Mouse (Mus musculus): ENCODE measurements around the gene Hpdl.

The Hpdl gene

GRCm38 (mm10) chr4:116796442-116797110 is 24.9 kb downstream of the Hpdl start:
- DNase-seq: peak; percentile 67

DNA sequence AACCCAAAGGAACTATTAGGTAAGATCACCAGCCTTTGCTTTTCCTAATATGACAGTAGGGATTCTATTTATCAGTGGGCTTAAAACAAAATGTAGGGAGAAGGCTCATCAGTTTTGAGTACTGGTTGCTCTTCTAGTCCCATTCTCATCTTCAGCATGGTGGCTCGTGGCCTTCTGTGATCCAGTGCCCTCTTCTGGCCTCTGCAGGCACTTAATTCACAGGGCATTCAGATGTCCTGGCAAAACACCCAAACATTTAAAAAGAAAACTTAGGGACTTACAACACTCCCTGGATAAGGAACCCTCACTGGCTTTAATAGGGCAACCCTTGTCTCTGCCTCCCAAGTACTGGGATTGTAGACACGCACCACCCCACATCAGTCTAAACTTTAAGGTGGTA is 27.2 kb downstream of the Hpdl start:
- DNase-seq: no peak

DNA sequence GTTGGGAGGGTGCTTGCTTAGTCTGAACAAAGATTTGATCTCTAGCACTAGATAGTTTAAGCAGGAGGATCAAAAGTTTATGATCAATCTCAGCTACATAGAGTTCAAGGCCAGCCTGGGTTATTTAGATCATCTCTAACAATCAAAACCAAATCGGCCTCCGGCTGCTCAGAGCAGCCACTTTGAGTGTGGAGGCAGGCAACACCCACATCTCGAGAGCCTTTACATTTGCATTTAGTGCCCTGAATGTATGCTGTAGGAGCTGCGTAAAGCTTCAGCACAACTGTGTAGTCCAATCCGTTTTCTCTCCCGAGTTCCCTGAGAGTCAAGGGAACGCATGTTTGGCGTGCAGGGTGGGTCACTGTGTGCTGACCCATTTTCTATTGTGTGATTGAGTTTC is 29.1 kb downstream of the Hpdl start:
- DNase-seq: no peak

DNA sequence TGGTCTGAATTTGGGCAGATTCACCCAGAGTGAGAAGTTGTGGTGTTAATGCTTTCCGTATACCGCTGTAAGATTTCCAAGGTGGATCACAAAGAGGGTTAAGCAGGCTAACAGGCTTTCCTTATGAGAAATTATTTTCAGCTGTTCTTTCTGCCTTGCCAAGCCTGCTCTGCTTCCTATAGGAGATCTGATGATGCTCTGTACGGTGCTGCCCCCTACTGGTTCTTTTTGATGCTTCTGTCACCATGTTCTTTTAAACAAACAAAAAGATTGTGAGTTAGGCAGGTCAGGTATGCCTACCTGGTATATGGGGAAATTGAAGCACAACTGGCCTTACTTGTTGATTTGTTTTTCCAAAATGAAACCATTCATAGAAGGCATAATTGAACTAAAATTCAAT is 32.6 kb downstream of the Hpdl start:
- DNase-seq: peak; percentile 89

GRCm38 (mm10) chr4:116787985-116788760 is 33.3 kb downstream of the Hpdl start:
- no peak for DNase-seq

DNA sequence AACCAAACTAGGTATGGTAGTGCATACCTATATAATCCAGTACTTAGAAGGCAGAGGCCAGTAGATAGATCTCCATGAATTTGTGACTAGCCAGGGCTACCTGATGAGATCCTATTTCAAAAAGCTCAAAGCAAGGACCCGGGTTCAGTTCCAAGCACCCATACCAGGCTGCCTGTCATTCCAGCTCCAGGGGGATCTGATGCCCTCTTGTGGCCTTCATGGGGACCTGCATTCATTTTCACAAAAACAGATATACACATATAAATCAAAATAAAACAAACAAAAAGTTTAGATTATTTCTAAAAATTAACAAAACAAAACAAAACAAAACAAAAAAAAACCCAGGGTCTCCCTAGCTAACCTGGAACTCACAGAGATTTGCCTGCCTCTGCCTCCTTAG is 34.9 kb downstream of the Hpdl start:
- no peak for DNase-seq

DNA sequence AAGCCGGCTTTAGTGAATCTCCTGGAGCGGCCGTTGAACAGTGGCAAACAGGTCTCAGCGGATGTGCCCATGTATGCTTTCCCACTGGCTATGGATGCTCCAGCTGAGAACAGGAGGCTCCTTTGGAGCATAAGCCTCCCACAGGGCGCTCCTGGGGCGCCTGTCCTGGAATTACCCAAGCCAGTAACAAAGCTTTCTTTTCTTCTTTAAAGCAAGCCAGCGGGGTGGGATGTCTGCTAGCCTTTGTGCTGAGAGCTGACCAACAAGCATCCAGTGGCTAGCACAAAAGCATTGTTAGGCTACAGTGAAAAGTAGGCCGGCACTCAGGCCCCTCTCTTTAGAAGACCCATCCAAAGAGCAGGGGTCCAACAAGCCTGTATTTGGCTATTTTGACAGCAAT is 39.3 kb downstream of the Hpdl start:
- no peak for DNase-seq

DNA sequence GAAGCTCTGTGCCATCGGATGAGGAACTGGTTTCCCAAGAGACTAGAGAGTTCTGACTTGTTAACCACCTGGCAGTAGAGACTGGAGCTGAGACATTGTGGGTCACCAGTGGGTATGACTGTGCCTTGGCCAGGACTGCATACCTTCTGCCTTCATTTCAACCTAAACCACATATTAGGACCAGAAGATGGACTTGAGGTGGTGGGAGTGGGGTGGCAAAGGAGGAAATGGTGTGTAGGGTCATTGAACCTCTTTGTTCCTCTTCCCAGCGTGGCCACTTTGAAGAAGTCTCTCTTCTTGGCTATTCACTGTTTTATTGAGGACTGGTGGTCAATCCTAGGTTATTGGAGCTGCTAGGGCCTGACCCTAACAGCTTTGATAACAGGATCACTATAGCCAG is 40.1 kb downstream of the Hpdl start:
- DNase-seq: no peak

DNA sequence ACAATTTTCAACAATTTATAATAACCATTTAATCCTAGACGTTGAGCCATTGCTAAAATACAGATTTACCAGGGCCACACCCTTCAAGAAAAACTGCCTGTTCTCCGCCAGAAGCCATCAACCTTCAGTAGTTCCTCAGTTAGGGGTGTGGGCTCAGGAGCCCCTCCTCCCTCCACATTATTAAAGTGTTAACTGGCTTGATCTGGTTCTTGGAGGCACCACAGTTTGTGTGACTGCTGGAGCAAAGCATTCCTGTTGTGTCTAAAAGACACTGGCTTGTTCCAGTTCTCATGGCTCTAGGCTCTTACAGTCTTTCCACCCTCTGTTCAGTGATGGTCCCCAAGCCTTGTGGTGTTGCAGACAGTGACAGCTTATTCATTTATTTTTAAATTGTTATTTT is 41.0 kb downstream of the Hpdl start:
- no peak for DNase-seq

DNA sequence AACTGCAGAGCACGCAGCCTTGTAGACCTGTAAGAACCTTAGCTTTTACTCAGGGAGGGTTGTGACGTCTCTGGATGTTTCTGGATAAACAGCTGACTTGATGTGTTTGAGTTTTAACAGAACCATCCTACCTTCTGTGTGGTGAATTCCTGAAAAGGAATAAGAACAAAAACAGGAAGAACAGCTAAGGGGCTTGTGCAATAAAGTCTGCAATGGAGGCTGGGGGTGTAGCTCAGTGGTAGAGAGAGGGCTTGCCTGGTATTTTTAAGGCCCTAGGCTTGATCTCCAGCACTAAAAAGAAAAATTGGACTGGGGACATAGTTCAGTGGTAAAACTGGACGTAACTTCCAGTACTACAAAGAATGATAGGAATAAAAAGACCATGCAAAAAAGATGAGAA is 44.4 kb downstream of the Hpdl start:
- DNase-seq: no peak

- no peak for DNase-seq
Measured at GRCm38 (mm10) chr4:116776391-116776790, 45.1 kb downstream of the Hpdl start.

Data from kidney, postnatal 14 days (tissue).